Mouse (Mus musculus) gonadal fat pad, adult 2 months (tissue): Measurements from ENCODE around the gene Vstm5. TPM values are rescaled to one million over a fixed set of nuclear protein-coding genes. Genes with fewer than 3 reads are reported as not detected.
"Not testable (repeated sequence)": the region's sequence is repeated elsewhere in the genome, so short reads cannot be mapped to it uniquely, and the experiment has no call there.

Experiments used
- DNase-seq: peaks from one replicate; pipeline ENCODE4 v3.0.0-alpha.2; 2012; ENCODE audit warnings: low read depth
- polyA plus RNA-seq: library from polyadenylated mRNA; depleted of rRNA; stranded (reverse); fragments of >200 nt; gene quantifications from 2 replicates; pipeline ENCODE4 v1.2.3, GENCODE M21; 2012

The Vstm5 gene
- polyA plus RNA-seq, 1 experiment: 5.9 TPM

DNA sequence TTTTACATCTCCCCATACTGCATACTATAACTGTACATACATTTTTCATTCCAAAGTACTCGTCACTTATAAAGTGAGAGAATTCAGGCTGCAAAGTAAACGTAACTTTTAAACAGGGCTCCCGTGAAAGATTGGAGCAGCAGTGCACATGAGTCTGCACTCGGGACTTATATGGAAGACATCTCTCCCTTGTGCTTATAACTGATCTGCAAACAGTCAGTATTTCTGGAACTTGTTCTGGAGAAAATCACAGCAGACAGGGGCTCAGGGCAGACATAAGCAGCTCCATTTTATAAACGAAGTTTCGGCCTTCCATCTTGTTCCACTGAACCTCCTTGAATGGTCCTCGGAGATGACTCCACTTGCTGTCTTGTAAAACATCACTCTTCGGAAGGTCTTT lies 23.1 kb downstream of the Vstm5 start:
- no peak for DNase-seq

- DNase-seq: no peak
These were observed 24.6 kb downstream of the Vstm5 start for GRCm38 (mm10) chr9:15263487-15263886.

- DNase-seq: no peak
These were observed 35.1 kb downstream of the Vstm5 start for GRCm38 (mm10) chr9:15273981-15274380.

- DNase-seq: no peak
These were observed 38.0 kb downstream of the Vstm5 start for GRCm38 (mm10) chr9:15276855-15277254.

DNA sequence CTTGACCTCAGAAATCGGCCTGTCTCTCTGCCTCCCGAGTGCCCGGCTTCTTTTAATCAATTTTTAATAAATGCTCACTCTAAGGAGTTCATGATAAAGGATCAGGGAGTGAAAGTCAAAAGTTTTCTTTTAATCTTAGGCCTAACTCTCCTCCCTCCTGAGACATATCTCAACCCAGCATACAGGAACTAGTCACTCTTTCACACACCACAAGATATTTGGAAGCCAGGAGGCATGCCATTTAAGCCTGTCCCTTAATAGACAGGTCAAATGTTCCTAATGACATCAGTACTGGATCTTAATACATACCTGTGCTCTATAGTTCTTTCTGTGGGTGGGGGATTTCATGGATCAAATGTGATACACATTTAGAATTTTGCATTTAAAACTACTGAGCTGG lies 39.5 kb downstream of the Vstm5 start:
- no peak for DNase-seq

- DNase-seq: no peak
These were observed 40.3 kb downstream of the Vstm5 start for GRCm38 (mm10) chr9:15279139-15279648.

DNA sequence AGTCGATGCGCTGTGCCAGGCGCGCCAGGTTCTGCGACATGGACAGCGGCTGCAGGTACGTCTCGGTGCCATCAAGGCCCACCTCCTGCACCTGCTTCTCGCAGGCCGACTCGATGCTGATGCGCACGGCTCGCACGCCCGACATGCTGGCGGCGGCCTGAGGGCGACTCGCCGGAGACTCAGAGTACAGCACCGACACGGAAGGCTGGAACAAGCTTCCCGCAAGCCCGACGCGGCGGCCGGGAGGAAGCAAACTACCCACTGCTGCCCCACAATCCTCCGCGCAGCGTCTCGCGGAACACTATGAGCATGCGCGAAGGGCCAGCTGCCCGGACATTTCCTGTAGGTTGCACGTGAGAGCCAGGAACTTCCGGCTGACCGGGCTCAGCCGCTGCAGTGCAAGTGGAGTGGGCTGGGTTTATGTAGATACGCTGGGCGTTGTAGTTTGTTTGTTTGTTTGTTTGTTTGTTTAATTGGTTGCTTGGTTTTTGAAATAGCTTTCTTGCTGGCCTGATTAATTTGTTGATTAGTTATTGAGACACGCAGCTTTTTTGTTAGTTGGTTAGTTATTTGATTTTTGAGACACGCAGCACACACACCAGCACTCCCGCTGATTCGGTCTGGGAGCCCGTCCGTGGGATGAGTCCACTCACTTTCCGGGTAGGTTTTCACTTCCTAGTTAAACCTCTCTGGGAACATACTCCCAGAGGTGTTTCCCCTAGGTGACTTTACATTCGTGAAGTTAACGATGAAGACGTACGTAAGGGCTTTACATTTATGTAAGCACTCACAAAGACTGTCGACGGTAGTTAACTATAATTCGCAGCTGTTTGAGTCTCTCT lies 41.0 kb downstream of the Vstm5 start, which contains the start of gene Med17:
Med17 (minus strand) TSS at position 283 of the 842 bp plus-strand sequence.
- DNase-seq: peak; percentile 46

GRCm38 (mm10) chr9:15280491-15280879 lies 41.6 kb downstream of the Vstm5 start:
- no peak for DNase-seq

GRCm38 (mm10) chr9:15285443-15285842 lies 46.6 kb downstream of the Vstm5 start:
- no peak for DNase-seq

DNA sequence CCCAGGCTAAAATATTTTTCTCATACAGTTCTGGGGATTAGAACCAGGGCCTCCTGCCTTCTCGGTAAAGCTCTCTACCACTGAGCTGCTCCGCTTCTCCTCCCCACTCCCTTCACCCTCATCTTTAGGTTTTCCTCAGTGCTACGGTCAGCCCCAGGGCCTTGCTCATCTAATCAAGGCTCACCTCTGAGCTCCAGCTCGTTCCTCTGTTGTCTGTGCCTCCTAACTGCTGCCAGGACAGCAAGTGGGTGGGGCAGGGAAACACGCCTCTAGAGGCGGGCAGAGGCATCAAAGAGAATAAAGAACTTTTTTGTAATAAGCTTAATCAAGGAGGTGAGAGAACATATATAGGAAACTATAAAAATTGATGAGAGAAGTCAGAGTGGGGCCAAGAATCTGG lies 49.0 kb downstream of the Vstm5 start:
- no peak for DNase-seq

- DNase-seq: no peak
These were observed 49.6 kb downstream of the Vstm5 start for GRCm38 (mm10) chr9:15288402-15288801.

DNA sequence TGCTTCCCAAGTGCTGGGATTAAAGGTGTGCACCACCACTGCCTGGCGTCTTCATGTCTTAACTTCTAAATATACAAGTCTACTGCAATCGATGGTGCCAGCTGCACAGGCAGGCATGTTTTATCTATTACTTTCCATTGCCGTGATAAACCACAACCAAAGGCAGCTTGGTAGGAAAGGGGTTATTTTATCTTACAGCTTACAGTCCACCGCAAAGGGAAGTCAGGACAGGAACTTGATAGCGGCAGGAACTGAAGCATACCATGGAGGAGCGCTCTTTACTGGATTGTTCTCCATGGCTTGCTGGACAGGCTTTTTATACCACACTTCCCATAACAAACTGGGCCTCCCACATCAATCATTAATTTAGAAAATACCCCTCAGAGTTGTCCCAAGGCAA lies 50.4 kb downstream of the Vstm5 start:
- DNase-seq: no peak

- DNase-seq: no peak
These were observed 58.3 kb downstream of the Vstm5 start for GRCm38 (mm10) chr9:15297112-15297511.

DNA sequence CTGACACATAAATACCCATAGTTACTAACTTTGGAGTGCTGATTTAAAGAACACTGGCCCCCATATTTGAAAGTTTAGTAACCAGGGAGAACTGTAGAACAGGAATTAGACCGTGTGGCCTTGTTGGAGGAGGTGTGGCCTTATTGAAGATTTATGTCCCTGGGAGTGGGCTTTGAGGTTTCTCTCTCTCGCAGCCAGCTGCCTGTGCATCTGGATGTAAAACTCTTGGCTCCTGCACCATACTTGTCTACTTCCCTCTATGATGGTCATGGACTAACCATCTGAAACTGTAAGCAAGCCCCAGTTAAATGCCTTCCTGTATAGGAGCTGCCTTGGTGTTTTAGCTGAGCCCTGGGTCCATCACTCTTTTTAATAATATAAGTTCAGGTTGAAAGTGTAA lies 59.6 kb downstream of the Vstm5 start:
- no peak for DNase-seq

- no peak for DNase-seq
These were observed 61.2 kb downstream of the Vstm5 start for GRCm38 (mm10) chr9:15300056-15300455.

DNA sequence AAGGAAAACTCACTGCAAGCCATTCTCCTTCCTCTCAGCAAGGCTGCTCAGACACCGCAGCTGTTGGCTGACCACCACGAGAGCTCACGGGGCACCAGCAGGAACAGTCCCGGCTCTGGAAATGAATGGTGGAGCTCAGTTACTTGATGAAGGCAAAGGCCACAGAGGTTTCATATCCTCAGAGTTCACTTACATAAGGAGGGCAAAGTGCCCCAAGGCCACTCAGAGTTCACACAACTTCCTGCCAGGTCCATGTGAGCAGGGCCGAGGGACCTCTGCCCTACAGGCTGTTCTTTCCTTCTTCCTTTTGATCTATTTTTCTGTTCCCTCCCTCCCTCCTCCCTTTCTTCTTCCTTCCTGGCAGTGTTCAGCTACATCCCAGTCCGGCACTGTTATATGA lies 62.6 kb downstream of the Vstm5 start:
- no peak for DNase-seq

- not testable (repeated sequence) for DNase-seq
These were observed 63.2 kb downstream of the Vstm5 start for GRCm38 (mm10) chr9:15302006-15302405.

GRCm38 (mm10) chr9:15302881-15303280 lies 64.0 kb downstream of the Vstm5 start:
- no peak for DNase-seq

- DNase-seq: no peak
These were observed 66.9 kb downstream of the Vstm5 start, which contains the start of gene Taf1d for GRCm38 (mm10) chr9:15305503-15306397. Gene Taf1d, plus strand, starts transcription at chr9:15306214.

- DNase-seq: no peak
These were observed 67.7 kb downstream of the Vstm5 start, which contains the start of gene 4931406C07Rik for GRCm38 (mm10) chr9:15306398-15307119. Gene 4931406C07Rik, minus strand, starts transcription at chr9:15306448.

DNA sequence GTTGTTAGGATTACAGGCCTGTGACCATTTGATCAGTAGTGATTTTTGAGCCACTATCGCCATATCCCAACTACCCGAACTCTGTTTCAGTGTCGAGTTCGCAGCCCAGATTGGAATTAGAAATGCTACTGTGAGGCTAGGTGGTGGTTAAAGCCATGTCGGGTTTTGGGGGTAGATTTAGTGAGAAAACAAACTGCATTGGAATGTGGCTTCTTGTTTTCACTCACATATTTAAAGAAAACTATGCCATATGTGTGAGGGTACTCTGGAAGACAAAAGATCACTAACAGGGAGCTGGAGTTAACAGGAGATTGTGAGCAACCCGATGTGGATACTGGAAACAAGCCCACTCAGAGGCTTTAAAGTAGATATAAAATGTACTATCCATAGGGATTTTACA lies 68.4 kb downstream of the Vstm5 start:
- DNase-seq: no peak

GRCm38 (mm10) chr9:15308254-15308653 lies 69.4 kb downstream of the Vstm5 start:
- no peak for DNase-seq
